Mouse (Mus musculus) MEL (cell line): ENCODE measurements at regions not wholly inside any gene's neighbourhood (a gene's known extent, or its start where the extent isn't known, plus 50 kb on each side); places are given as distances from the start of the nearest gene placed in this dataset.

Experiments
- DNase-seq: peaks from one replicate; pipeline ENCODE4 v3.0.0; 2011; ENCODE audit warnings: low read depth, low spot score
- H3K27ac ChIP-seq: 2 replicates; pipeline ENCODE4 v1.5.1; 2012; ENCODE audit warnings: low read depth, mild to moderate bottlenecking, control low read depth, low read length, moderate library complexity; ENCODE audit not compliant: control insufficient read depth
- H3K27me3 ChIP-seq, 2 experiments: fragments of 150-350 bp in 1 of 2; sonication (generic) in 1 of 2; 2 replicates each; pipeline ENCODE4 v1.6.1; 2012; ENCODE audit warnings: low read length in 2 of 2, mild to moderate bottlenecking in 2 of 2, improper control_type of control experiment in 1 of 2, moderate library complexity in 1 of 2; ENCODE audit not compliant: insufficient read depth in 2 of 2, control insufficient read depth in 1 of 2
- H3K36me3 ChIP-seq, 2 experiments: 2 replicates each; pipeline ENCODE4 v1.6.1; 2012 to 2014; ENCODE audit warnings: low read length in 2 of 2, improper control_type of control experiment in 1 of 2, inconsistent platforms in 1 of 2, mild to moderate bottlenecking in 1 of 2; ENCODE audit not compliant: insufficient read depth in 2 of 2, control insufficient read depth in 1 of 2
- H3K4me1 ChIP-seq, 2 experiments: fragments of 150-350 bp in 1 of 2; sonication (generic) in 1 of 2; 2 replicates each; pipeline ENCODE4 v1.6.1; 2012; ENCODE audit warnings: low read length in 2 of 2, improper control_type of control experiment in 1 of 2, mild to moderate bottlenecking in 1 of 2; ENCODE audit not compliant: insufficient read depth in 2 of 2, control insufficient read depth in 1 of 2
- H3K4me3 ChIP-seq, 2 experiments: fragments of 150-350 bp in 1 of 2; sonication (generic) in 1 of 2; 2 replicates each; pipeline ENCODE4 v1.5.1; 2012; ENCODE audit warnings: low read depth in 2 of 2, low read length in 2 of 2, mild to moderate bottlenecking in 2 of 2, moderate library complexity in 2 of 2, control low read depth in 1 of 2, improper control_type of control experiment in 1 of 2; ENCODE audit not compliant: control insufficient read depth in 1 of 2, insufficient read depth in 1 of 2
- H3K79me2 ChIP-seq: 2 replicates; pipeline ENCODE4 v1.6.1; 2012; ENCODE audit warnings: mild to moderate bottlenecking, low read length, moderate library complexity; ENCODE audit not compliant: control insufficient read depth, poor library complexity, insufficient read depth
- H3K9ac ChIP-seq: 2 replicates; pipeline ENCODE4 v1.6.1; 2012; ENCODE audit warnings: low read depth, mild to moderate bottlenecking, control low read depth, low read length, moderate library complexity; ENCODE audit not compliant: control insufficient read depth, poor library complexity, severe bottlenecking
- H3K9me3 ChIP-seq: fragments of 150-350 bp; sonication (generic); replicated peaks from 2 replicates; pipeline ENCODE4 v1.6.1; 2012; ENCODE audit warnings: mild to moderate bottlenecking, low read length, improper control_type of control experiment, moderate library complexity; ENCODE audit not compliant: insufficient read depth
- CHD1 ChIP-seq: IDR thresholded peaks from 2 replicates; pipeline ENCODE4 v1.6.1; 2012; ENCODE audit warnings: low read depth, mild to moderate bottlenecking, inconsistent platforms, low read length, improper control_type of control experiment
- E2F4 ChIP-seq: IDR thresholded peaks from 2 replicates; pipeline ENCODE4 v1.6.1; 2011; ENCODE audit warnings: low read depth, low read length, improper control_type of control experiment, borderline replicate concordance
- ELF1 ChIP-seq: IDR thresholded peaks from 2 replicates; pipeline ENCODE4 v1.6.1; 2014; ENCODE audit warnings: low read depth, mild to moderate bottlenecking, inconsistent platforms, low read length, improper control_type of control experiment, moderate library complexity
- ETS1 ChIP-seq: IDR thresholded peaks from 2 replicates; pipeline ENCODE4 v1.6.1; 2012; ENCODE audit warnings: low read depth, mild to moderate bottlenecking, inconsistent platforms, low read length, improper control_type of control experiment, moderate library complexity
- HCFC1 ChIP-seq: IDR thresholded peaks from 2 replicates; pipeline ENCODE4 v1.6.1; 2012; ENCODE audit warnings: low read depth, mild to moderate bottlenecking, inconsistent platforms, low read length, improper control_type of control experiment, moderate library complexity
- JUND ChIP-seq: IDR thresholded peaks from 2 replicates; pipeline ENCODE4 v1.6.1; 2011; ENCODE audit warnings: low read depth, mild to moderate bottlenecking, improper control_type of control experiment, low read length
- KAT2A ChIP-seq: conservative IDR thresholded peaks from 2 replicates; pipeline ENCODE4 v1.6.1; 2012; ENCODE audit warnings: low read depth, low read length, improper control_type of control experiment, inconsistent platforms
- MAFK ChIP-seq: IDR thresholded peaks from 2 replicates; pipeline ENCODE4 v1.6.1; 2011; ENCODE audit warnings: low read depth, mild to moderate bottlenecking, low read length, improper control_type of control experiment, borderline replicate concordance
- MAX ChIP-seq: IDR thresholded peaks from 2 replicates; pipeline ENCODE4 v1.6.1; 2011; ENCODE audit warnings: low read length, improper control_type of control experiment
- MAZ ChIP-seq: IDR thresholded peaks from 2 replicates; pipeline ENCODE4 v1.6.1; 2012; ENCODE audit warnings: low read depth, mild to moderate bottlenecking, inconsistent platforms, low read length, improper control_type of control experiment
- MEF2A ChIP-seq: IDR thresholded peaks from 2 replicates; pipeline ENCODE4 v1.6.1; 2014; ENCODE audit warnings: low read depth, mild to moderate bottlenecking, inconsistent platforms, low read length, improper control_type of control experiment; ENCODE audit not compliant: poor library complexity, insufficient replicate concordance, severe bottlenecking; ENCODE audit errors: extremely low read depth
- MXI1 ChIP-seq: IDR thresholded peaks from 2 replicates; pipeline ENCODE4 v1.6.1; 2011; ENCODE audit warnings: mild to moderate bottlenecking, low read depth, low read length, improper control_type of control experiment
- MYB ChIP-seq: IDR thresholded peaks from 2 replicates; pipeline ENCODE4 v1.6.1; 2011; ENCODE audit warnings: mild to moderate bottlenecking, low read depth, low read length, improper control_type of control experiment
- MYC ChIP-seq: IDR thresholded peaks from 2 replicates; pipeline ENCODE4 v1.6.1; 2011; ENCODE audit warnings: low read depth, mild to moderate bottlenecking, low read length, improper control_type of control experiment, moderate library complexity
- POLR2A ChIP-seq, 2 experiments: IDR thresholded peaks; 2 replicates each; pipeline ENCODE4 v1.6.1; 2011 to 2012; ENCODE audit warnings: low read length in 2 of 2, mild to moderate bottlenecking in 2 of 2, control low read depth in 1 of 2, improper control_type of control experiment in 1 of 2, low read depth in 1 of 2, moderate library complexity in 1 of 2; ENCODE audit not compliant: control insufficient read depth in 1 of 2, insufficient read depth in 1 of 2, poor library complexity in 1 of 2
- RCOR1 ChIP-seq: IDR thresholded peaks from 2 replicates; pipeline ENCODE4 v1.6.1; 2012; ENCODE audit warnings: low read depth, mild to moderate bottlenecking, inconsistent platforms, low read length, improper control_type of control experiment
- SIN3A ChIP-seq: IDR thresholded peaks from 2 replicates; pipeline ENCODE4 v1.6.1; 2012; ENCODE audit warnings: low read length, improper control_type of control experiment, inconsistent platforms
- TAL1 ChIP-seq: IDR thresholded peaks from 2 replicates; pipeline ENCODE4 v1.6.1; 2012; ENCODE audit warnings: mild to moderate bottlenecking, inconsistent platforms, low read length, moderate library complexity, mixed read lengths
- TBP ChIP-seq: IDR thresholded peaks from 2 replicates; pipeline ENCODE4 v1.8.0; 2011; ENCODE audit warnings: low read depth, low read length, improper control_type of control experiment
- TCF12 ChIP-seq: IDR thresholded peaks from 2 replicates; pipeline ENCODE4 v1.6.1; 2014; ENCODE audit warnings: low read depth, mild to moderate bottlenecking, inconsistent platforms, low read length, improper control_type of control experiment, moderate library complexity
- USF2 ChIP-seq, 2 experiments: IDR thresholded peaks; 2 replicates each; pipeline ENCODE4 v1.6.1; 2011 to 2012; ENCODE audit warnings: improper control_type of control experiment in 2 of 2, low read length in 2 of 2, borderline replicate concordance in 1 of 2, inconsistent platforms in 1 of 2, low read depth in 1 of 2, mild to moderate bottlenecking in 1 of 2; ENCODE audit not compliant: insufficient read depth in 1 of 2
- ZC3H11A ChIP-seq: IDR thresholded peaks from 2 replicates; pipeline ENCODE4 v1.6.1; 2012; ENCODE audit warnings: low read depth, mild to moderate bottlenecking, inconsistent platforms, low read length, improper control_type of control experiment
- ZMIZ1 ChIP-seq: IDR thresholded peaks from 2 replicates; pipeline ENCODE4 v1.6.1; 2012; ENCODE audit warnings: low read depth, mild to moderate bottlenecking, inconsistent platforms, low read length, improper control_type of control experiment, moderate library complexity
- ZNF384 ChIP-seq: IDR thresholded peaks from 2 replicates; pipeline ENCODE4 v1.6.1; 2012; ENCODE audit warnings: low read depth, mild to moderate bottlenecking, inconsistent platforms, low read length, improper control_type of control experiment

DNA sequence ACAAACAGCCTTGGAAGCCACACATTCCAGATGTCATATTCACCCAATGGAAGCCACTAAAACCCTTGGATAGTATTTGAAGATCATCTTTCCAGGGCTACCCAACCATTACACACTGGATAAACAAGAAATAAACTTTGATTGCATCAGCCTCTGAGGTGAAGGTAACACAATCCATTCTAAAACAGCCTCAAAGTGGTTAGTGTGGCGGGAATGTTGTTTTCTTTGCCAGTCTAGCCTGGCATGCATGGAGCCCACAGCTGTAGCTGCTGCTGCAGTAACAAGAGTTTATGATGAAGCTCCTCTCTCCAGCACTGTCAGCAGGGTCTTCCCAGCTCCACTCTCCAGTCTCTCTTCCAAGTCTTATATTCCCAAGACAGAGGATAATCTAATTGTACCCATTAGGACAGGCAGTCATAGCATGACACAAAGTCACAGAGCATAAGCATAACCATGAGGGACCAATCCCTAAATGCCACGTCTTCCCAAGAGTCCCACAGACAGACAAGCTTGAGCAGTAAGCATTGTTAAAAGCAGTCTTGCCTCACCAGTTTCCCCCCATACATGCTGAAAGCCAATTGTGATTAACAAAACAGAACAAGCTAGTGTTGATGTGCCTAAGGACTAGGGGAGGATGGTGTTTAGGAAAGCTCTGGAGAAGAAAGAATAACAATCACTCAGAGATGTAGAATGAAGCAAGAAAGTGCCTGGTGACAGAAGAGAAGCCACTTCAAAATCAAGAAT is 634.1 kb downstream of the Ntrk3 start:
- Histone ChIP-seq H3K79me2 (no peaks in the 10 kb centered on the region), H3K4me3 (no peak overlapping the region), H3K27ac (no peak overlapping the region), H3K36me3 (no peaks in the 10 kb centered on the region), H3K27me3 (no peaks in the 10 kb centered on the region), H3K9ac (no peak overlapping the region), H3K4me1 (no peaks in the 10 kb centered on the region), H3K9me3 (no peaks in the 10 kb centered on the region)
- no peak for DNase-seq
- TF ChIP-seq MAFK, result no peak
- no peak for TF ChIP-seq TAL1
- no peak for TF ChIP-seq CHD1
- TF ChIP-seq, all 39 proteins: peak for 0

DNA sequence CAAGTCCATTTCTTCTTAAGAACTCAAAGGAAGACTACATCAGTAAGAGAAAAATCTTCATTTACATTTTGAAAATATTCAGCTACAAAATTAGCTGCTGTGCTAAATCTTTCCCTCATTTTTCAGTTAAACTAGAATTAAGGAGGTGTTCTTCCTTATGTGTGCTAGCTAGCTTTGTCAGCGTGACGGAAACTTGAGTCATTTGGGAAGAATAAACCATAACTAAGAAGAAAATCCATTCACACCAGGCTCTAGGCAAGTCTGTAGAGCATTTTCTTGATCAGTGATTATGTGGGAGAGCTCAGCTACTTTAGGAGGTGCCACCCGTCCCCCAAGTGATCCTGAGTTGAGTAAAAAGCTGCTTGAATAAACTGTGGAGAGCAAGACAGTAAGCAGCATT is 635.4 kb downstream of the Ntrk3 start:
- no peak overlapping the region for H3K9ac ChIP-seq
- H3K27me3 ChIP-seq, result no peaks in the 10 kb centered on the region
- no peaks in the 10 kb centered on the region for H3K9me3 ChIP-seq
- no peak overlapping the region for H3K27ac ChIP-seq
- DNase-seq, result no peak
- H3K36me3 ChIP-seq, result no peaks in the 10 kb centered on the region
- H3K4me3 ChIP-seq, result no peak overlapping the region
- TF ChIP-seq MYB, result no peak
- TF ChIP-seq RCOR1, result no peak
- no peak for TF ChIP-seq MAX
- no peak for TF ChIP-seq MYC
- no peak for TF ChIP-seq TAL1
- no peak for TF ChIP-seq ETS1
- no peak for TF ChIP-seq USF2 (IDR thresholded peaks at IDR 0.05; ENCODE audit: borderline replicate concordance in 1 of 2, insufficient read depth in 1 of 2, low read depth in 1 of 2, low read length in 2 of 2)
- no peak for TF ChIP-seq POLR2A (IDR thresholded peaks at IDR 0.05; ENCODE audit: control insufficient read depth in 1 of 2, insufficient read depth in 1 of 2, low read depth in 1 of 2, low read length in 2 of 2, poor library complexity in 1 of 2)
- TF ChIP-seq HCFC1, result no peak
- TF ChIP-seq TCF12, result no peak
- H3K4me1 ChIP-seq, result no peaks in the 10 kb centered on the region
- no peaks in the 10 kb centered on the region for H3K79me2 ChIP-seq

DNA sequence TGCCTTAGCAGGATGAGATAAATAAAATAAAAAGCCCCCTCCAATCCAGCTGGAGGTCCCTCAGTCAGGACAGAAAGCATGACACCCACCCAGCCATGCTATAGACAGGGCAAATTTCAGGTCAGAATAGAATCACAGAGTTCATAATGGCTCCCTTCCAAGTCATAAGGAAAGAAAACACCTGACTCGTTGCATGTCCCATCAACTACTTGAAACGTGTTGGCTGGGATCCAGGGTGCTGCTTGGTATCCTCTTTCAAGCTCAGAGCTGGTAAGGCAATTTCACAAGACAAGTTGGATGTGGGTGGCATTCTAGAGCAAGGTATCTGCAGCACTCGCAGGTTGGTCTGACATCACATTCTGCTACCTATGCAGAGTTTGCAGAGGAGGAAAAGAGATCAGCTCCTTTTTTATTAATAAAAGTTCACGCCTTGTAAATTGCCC is 651.2 kb downstream of the Ntrk3 start:
- TF ChIP-seq SIN3A (no peak), ZNF384 (no peak), E2F4 (no peak), JUND (no peak), POLR2A (IDR thresholded peaks at IDR 0.05; ENCODE audit: control insufficient read depth in 1 of 2, insufficient read depth in 1 of 2, low read depth in 1 of 2, low read length in 2 of 2, poor library complexity in 1 of 2) (no peak), ZC3H11A (no peak), KAT2A (no peak), ETS1 (no peak), MXI1 (no peak), TAL1 (no peak), ZMIZ1 (no peak), MEF2A (no peak), CHD1 (no peak), MAZ (no peak), ELF1 (no peak), MYB (no peak), TBP (no peak)
- H3K36me3 ChIP-seq, result no peaks in the 10 kb centered on the region
- H3K27me3 ChIP-seq, result no peaks in the 10 kb centered on the region
- no peak for DNase-seq
- no peaks in the 10 kb centered on the region for H3K4me1 ChIP-seq
- H3K9ac ChIP-seq, result no peak overlapping the region
- no peaks in the 10 kb centered on the region for H3K9me3 ChIP-seq
- no peaks in the 10 kb centered on the region for H3K79me2 ChIP-seq
- H3K4me3 ChIP-seq, result no peak overlapping the region
- H3K27ac ChIP-seq, result no peak overlapping the region
